8 mouse cellular contexts compared by ENCODE assay signal in the genomic region with DNA sequence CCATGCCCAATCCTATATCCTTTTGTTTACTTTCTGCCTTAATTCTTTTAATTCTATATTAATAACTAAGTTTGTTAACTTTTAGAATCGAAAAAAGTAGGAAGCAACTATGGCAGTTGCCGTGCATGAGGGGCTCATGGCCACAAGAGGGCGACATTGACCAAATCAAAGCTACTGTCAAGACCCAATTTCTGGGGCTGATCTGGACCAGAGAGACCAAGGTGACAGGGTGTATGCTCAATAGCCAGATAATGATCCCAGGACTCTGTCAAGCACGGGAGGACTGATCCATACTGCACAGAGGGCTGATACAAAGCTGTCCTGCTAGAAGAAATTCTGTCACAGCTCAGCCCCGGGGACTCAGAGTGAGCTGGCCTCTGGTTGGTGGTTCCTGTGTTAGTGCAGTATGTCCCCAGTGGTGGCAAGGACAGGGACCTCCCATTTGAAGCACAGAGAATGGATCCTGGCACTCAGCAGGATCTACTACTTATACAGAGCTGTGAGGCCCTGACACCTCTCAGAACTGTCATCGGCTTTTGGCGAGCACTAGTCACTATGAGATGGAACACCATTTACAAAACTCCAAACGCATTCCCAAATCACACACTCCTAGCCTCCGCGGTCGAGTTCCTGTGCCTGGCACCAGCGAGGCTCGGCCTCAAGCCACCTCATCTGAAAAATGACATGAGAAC. TPM values are rescaled to one million over a fixed set of nuclear protein-coding genes. Genes with fewer than 3 reads are reported as not detected.
A peak's percentile ranks its signal among the peaks of the same experiment; 100 is the strongest.
DNase-seq lines count a peak whose midpoint lies in the region; ATAC-seq and TF ChIP-seq lines count a peak whose summit lies in the region.

No protein-coding gene starts in this region.

- H3K4me2 ChIP-seq in hindbrain, postnatal 0 days (ENCODE audit: low read depth, low read length) = no peak overlapping the region
- no peak overlapping the region for H3K4me2 ChIP-seq in midbrain, embryonic 16.5 days (ENCODE audit: low read length)

- WGBS in hindbrain, postnatal 0 days = 69% methylated on average over 13 of the region's 13 CpGs
- WGBS in midbrain, embryonic 16.5 days = 67% methylated on average over 13 of the region's 13 CpGs

- intact Hi-C loops in left cerebral cortex, postnatal 10 days (cut with DNase I) = loop anchor here (5.0 to 10.0 kb wide), 2 partner anchors 254 to 481 kb away; no protein-coding TSS in a partner anchor

- peak; percentile 69; the same call in 1 of the 2 replicates for ATAC-seq in hindbrain, postnatal 0 days
- ATAC-seq in midbrain, embryonic 16.5 days = peak; percentile 56; the same call in 1 of the 2 replicates

- no peaks in the 10 kb centered on the region for H3K9me3 ChIP-seq in hindbrain, postnatal 0 days (ENCODE audit: low read length)
- no peaks in the 10 kb centered on the region for H3K9me3 ChIP-seq in midbrain, embryonic 16.5 days (replicated peaks; ENCODE audit: control insufficient read depth, low read length, poor library complexity, severe bottlenecking)

- no peak overlapping the region for H3K4me3 ChIP-seq in hindbrain, postnatal 0 days (ENCODE audit: low read length)
- H3K4me3 ChIP-seq in midbrain, embryonic 16.5 days (ENCODE audit: low read depth, low read length) = no peak overlapping the region

- H3K4me1 ChIP-seq in hindbrain, postnatal 0 days (ENCODE audit: insufficient read depth, low read length) = no peaks in the 10 kb centered on the region
- no peaks in the 10 kb centered on the region for H3K4me1 ChIP-seq in midbrain, embryonic 16.5 days (ENCODE audit: control insufficient read depth, insufficient read depth, low read length)

- no peak overlapping the region for H3K9ac ChIP-seq in hindbrain, postnatal 0 days (replicated peaks; ENCODE audit: low read length)
- no peak overlapping the region for H3K9ac ChIP-seq in midbrain, embryonic 16.5 days (ENCODE audit: low read depth, low read length)

- TF ChIP-seq CTCF in hindbrain, postnatal 0 days (IDR thresholded peaks at IDR 0.05; ENCODE audit: low read depth) = peak; percentile 89

- H3K27me3 ChIP-seq in hindbrain, postnatal 0 days (ENCODE audit: insufficient read depth, low read length) = no peaks in the 10 kb centered on the region
- H3K27me3 ChIP-seq in midbrain, embryonic 16.5 days (ENCODE audit: control insufficient read depth, insufficient read depth, low read depth, low read length) = no peaks in the 10 kb centered on the region

- no peak overlapping the region for H3K27ac ChIP-seq in hindbrain, postnatal 0 days
- H3K27ac ChIP-seq in midbrain, embryonic 16.5 days (ENCODE audit: low read length) = no peak overlapping the region

- DNase-seq in gastrocnemius, adult 18-20 months (ENCODE audit: low spot score) = peak; percentile 62
- no peak for DNase-seq in gastrocnemius, postnatal 25 days
- peak; percentile 63 for DNase-seq in cerebellum, adult 8-10 months
- DNase-seq in frontal cortex, postnatal 25 days (ENCODE audit: low spot score in 2 of 2) = peak; percentile 51 to 67
- peak; percentile 90 for DNase-seq in hindbrain, postnatal 0 days (ENCODE audit: low spot score)
- peak; percentile 63 to 78 for DNase-seq in left cerebral cortex, postnatal 10 days (ENCODE audit: extremely low spot score in 1 of 2, low spot score in 2 of 2)
- peak; percentile 41 to 69 for DNase-seq in spleen, postnatal 14 days (ENCODE audit: low spot score in 2 of 2)

- H3K36me3 ChIP-seq in hindbrain, postnatal 0 days (ENCODE audit: insufficient read depth, low read length) = peaks cover 17% of the 10 kb centered on the region; the same call in 1 of the 2 replicates
- peaks cover 4% of the 10 kb centered on the region for H3K36me3 ChIP-seq in midbrain, embryonic 16.5 days (ENCODE audit: control insufficient read depth, insufficient read depth, low read length)

RNA-seq across cellular contexts. Expression of a gene that starts 32.9 kb away (rescaled TPM):
- under 1 TPM; 0.82 to 0.85 TPM for total RNA-seq in gastrocnemius, adult 18-20 months (2021)
- 1 to 10 TPM; 2.4 to 2.5 TPM for total RNA-seq in gastrocnemius, postnatal 25 days (2021)
- 14.2 and 22.3 TPM in 2 replicates for total RNA-seq in hindbrain, postnatal 0 days (2014; rRNA removed)
- 10.4 and 10.8 TPM in 2 replicates for polyA plus RNA-seq in hindbrain, postnatal 0 days (2015; fragmentation: Nextera tagmentation; extraction: Ambion mirVana)
- total RNA-seq in left cerebral cortex, postnatal 10 days (2021) = 10 to 100 TPM in 1 of 2 experiments, 1 to 10 TPM in 1; 9.8 to 11.7 TPM
- 4.8 and 5.1 TPM in 2 replicates for polyA plus RNA-seq in midbrain, embryonic 16.5 days (2015; fragmentation: Nextera tagmentation; extraction: Ambion mirVana)
